Mouse (Mus musculus) heart, embryonic 10.5 days (tissue): ENCODE data around the gene Gm9857. TPM values are rescaled to one million over a fixed set of nuclear protein-coding genes. Genes with fewer than 3 reads are reported as not detected.

Source experiments
- DNase-seq: peaks from one replicate; pipeline ENCODE4 v3.0.0-alpha.2; 2017; ENCODE audit warnings: low spot score
- H3K27ac ChIP-seq: fragments of 300-500 bp; sonication (generic); 2 replicates; pipeline ENCODE4 v1.5.1; 2016; ENCODE audit warnings: mild to moderate bottlenecking
- H3K27me3 ChIP-seq: fragments of 300-500 bp; sonication (generic); 2 replicates; pipeline ENCODE4 v1.6.1; 2016; ENCODE audit warnings: mild to moderate bottlenecking; ENCODE audit not compliant: poor library complexity, insufficient read depth, severe bottlenecking
- H3K36me3 ChIP-seq: fragments of 300-500 bp; sonication (generic); 2 replicates; pipeline ENCODE4 v1.6.1; 2016; ENCODE audit warnings: mild to moderate bottlenecking, moderate library complexity
- H3K4me1 ChIP-seq: fragments of 300-500 bp; sonication (generic); 2 replicates; pipeline ENCODE4 v1.6.1; 2016; ENCODE audit warnings: mild to moderate bottlenecking
- H3K4me3 ChIP-seq: fragments of 300-500 bp; sonication (generic); 2 replicates; pipeline ENCODE4 v1.5.1; 2016; ENCODE audit warnings: mild to moderate bottlenecking, moderate library complexity
- H3K9me3 ChIP-seq: fragments of 300-500 bp; sonication (generic); 2 replicates; pipeline ENCODE4 v1.6.1; 2016; ENCODE audit warnings: mild to moderate bottlenecking, moderate library complexity
- WGBS: fragments of 180-500 bp; shearing (Covaris S2); methylation state at CpG from one replicate; pipeline ENCODE4 v1.1.7; 2016; 5-methylcytosine and 5-hydroxymethylcytosine counted together
- polyA plus RNA-seq: library from polyadenylated mRNA; unstranded; fragments of >200 nt; fragmentation: Nextera tagmentation; extraction: Ambion mirVana; gene quantifications from 2 replicates; pipeline ENCODE4 v1.2.1, GENCODE M21; 2016

Gene Gm9857
- polyA plus RNA-seq: not detected in 2 replicates

GRCm38 (mm10) chr3:108940001-108940633 is at the start of gene Gm9857:
Gene Gm9857, minus strand, starts transcription at chr3:108940445.
- Histone ChIP-seq H3K27me3 (peaks cover 11% of the 10 kb centered on the region; the same call in 1 of the 2 replicates), H3K4me1 (0 out of 2 replicates have a peak, but pooled peaks cover 5% of the 10 kb centered on the region), H3K27ac (peak within 1 kb of the TSS; percentile 49), H3K36me3 (no peaks in the 10 kb centered on the region), H3K9me3 (no peaks in the 10 kb centered on the region), H3K4me3 (peak within 1 kb of the TSS; percentile 57)
- 39% methylated on average over 59 of the region's 59 CpGs for WGBS
- no peak for DNase-seq

- Histone ChIP-seq H3K27me3 (no peaks in the 10 kb centered on the region), H3K4me1 (0 out of 2 replicates have a peak, but pooled peaks cover 4% of the 10 kb centered on the region), H3K27ac (no peak overlapping the region), H3K36me3 (peaks cover 42% of the 10 kb centered on the region), H3K9me3 (no peaks in the 10 kb centered on the region), H3K4me3 (no peak overlapping the region)
- DNase-seq: no peak
- 76% methylated on average over 12 of the region's 12 CpGs for WGBS
These were observed 46.9 kb upstream of the Gm9857 start for GRCm38 (mm10) chr3:108987009-108987659.

- no peak overlapping the region for H3K4me3 ChIP-seq
These were observed 46.3 kb upstream of the Gm9857 start for GRCm38 (mm10) chr3:108986534-108986933.

GRCm38 (mm10) chr3:108983989-108984388 is 43.7 kb upstream of the Gm9857 start:
- 43% methylated on average over 5 of the region's 5 CpGs for WGBS
- H3K27ac ChIP-seq: no peak overlapping the region
- no peaks in the 10 kb centered on the region for H3K27me3 ChIP-seq

More at GRCm38 (mm10) chr3:108986534-108986933, 46.3 kb upstream of the Gm9857 start:
- H3K9me3 ChIP-seq: no peaks in the 10 kb centered on the region
- H3K4me1 ChIP-seq: 0 out of 2 replicates have a peak, but pooled peaks cover 4% of the 10 kb centered on the region
- H3K27ac ChIP-seq: no peak overlapping the region
- no peak for DNase-seq
- peaks cover 36% of the 10 kb centered on the region for H3K36me3 ChIP-seq
- WGBS: 74% methylated on average over 1 of the region's 1 CpGs
- no peaks in the 10 kb centered on the region for H3K27me3 ChIP-seq

GRCm38 (mm10) chr3:108981946-108982345 is 41.7 kb upstream of the Gm9857 start:
- no peak for DNase-seq
- 72% methylated on average over 6 of the region's 6 CpGs for WGBS
- Histone ChIP-seq H3K27ac (no peak overlapping the region), H3K36me3 (peaks cover 53% of the 10 kb centered on the region), H3K4me3 (no peak overlapping the region), H3K27me3 (no peaks in the 10 kb centered on the region), H3K9me3 (no peaks in the 10 kb centered on the region), H3K4me1 (0 out of 2 replicates have a peak, but pooled peaks cover 4% of the 10 kb centered on the region)

More at GRCm38 (mm10) chr3:108983989-108984388, 43.7 kb upstream of the Gm9857 start:
- no peaks in the 10 kb centered on the region for H3K9me3 ChIP-seq
- no peak overlapping the region for H3K4me3 ChIP-seq
- H3K36me3 ChIP-seq: peaks cover 42% of the 10 kb centered on the region
- 0 out of 2 replicates have a peak, but pooled peaks cover 4% of the 10 kb centered on the region for H3K4me1 ChIP-seq
- DNase-seq: no peak

GRCm38 (mm10) chr3:108977340-108978030 is 37.2 kb upstream of the Gm9857 start:
- no peak for DNase-seq
- WGBS: 92% methylated on average over 13 of the region's 13 CpGs
- H3K27ac ChIP-seq: no peak overlapping the region
- peaks cover 45% of the 10 kb centered on the region for H3K36me3 ChIP-seq
- no peaks in the 10 kb centered on the region for H3K27me3 ChIP-seq
- no peaks in the 10 kb centered on the region for H3K9me3 ChIP-seq
- H3K4me3 ChIP-seq: no peak overlapping the region
- no peaks in the 10 kb centered on the region for H3K4me1 ChIP-seq

- H3K27me3 ChIP-seq: no peaks in the 10 kb centered on the region
- H3K36me3 ChIP-seq: peaks cover 41% of the 10 kb centered on the region
- DNase-seq: no peak
- WGBS: 80% methylated on average over 15 of the region's 15 CpGs
- H3K4me1 ChIP-seq: no peaks in the 10 kb centered on the region
- no peak overlapping the region for H3K27ac ChIP-seq
- no peaks in the 10 kb centered on the region for H3K9me3 ChIP-seq
- H3K4me3 ChIP-seq: no peak overlapping the region
These were observed 34.8 kb upstream of the Gm9857 start for GRCm38 (mm10) chr3:108974920-108975485.

GRCm38 (mm10) chr3:108973980-108974660 is 33.9 kb upstream of the Gm9857 start:
- Histone ChIP-seq H3K4me1 (no peaks in the 10 kb centered on the region), H3K9me3 (no peaks in the 10 kb centered on the region), H3K4me3 (no peak overlapping the region), H3K36me3 (peaks cover 33% of the 10 kb centered on the region), H3K27me3 (no peaks in the 10 kb centered on the region), H3K27ac (no peak overlapping the region)
- no peak for DNase-seq
- 63% methylated on average over 13 of the region's 13 CpGs for WGBS

- 91% methylated on average over 3 of the region's 3 CpGs for WGBS
- Histone ChIP-seq H3K4me1 (peaks cover 7% of the 10 kb centered on the region), H3K4me3 (no peak overlapping the region), H3K9me3 (no peaks in the 10 kb centered on the region), H3K27ac (no peak overlapping the region), H3K36me3 (peaks cover 7% of the 10 kb centered on the region; the same call in 1 of the 2 replicates), H3K27me3 (no peaks in the 10 kb centered on the region)
- DNase-seq: no peak
These were observed 25.8 kb upstream of the Gm9857 start for GRCm38 (mm10) chr3:108966051-108966450.

GRCm38 (mm10) chr3:108964361-108965044 is 24.3 kb upstream of the Gm9857 start:
- Histone ChIP-seq H3K4me3 (no peak overlapping the region), H3K9me3 (no peaks in the 10 kb centered on the region), H3K4me1 (peaks cover 8% of the 10 kb centered on the region), H3K27me3 (no peaks in the 10 kb centered on the region), H3K27ac (no peak overlapping the region), H3K36me3 (no peaks in the 10 kb centered on the region)
- 67% methylated on average over 7 of the region's 7 CpGs for WGBS
- DNase-seq: no peak

- Histone ChIP-seq H3K4me3 (no peak overlapping the region), H3K27me3 (no peaks in the 10 kb centered on the region), H3K36me3 (no peaks in the 10 kb centered on the region), H3K4me1 (peaks cover 8% of the 10 kb centered on the region), H3K9me3 (no peaks in the 10 kb centered on the region), H3K27ac (no peak overlapping the region)
- WGBS: 87% methylated on average over 3 of the region's 3 CpGs
- DNase-seq: no peak
These were observed 23.5 kb upstream of the Gm9857 start for GRCm38 (mm10) chr3:108963776-108964175.

GRCm38 (mm10) chr3:108963278-108963677 is 23.0 kb upstream of the Gm9857 start:
- no peak overlapping the region for H3K4me3 ChIP-seq
- H3K9me3 ChIP-seq: no peaks in the 10 kb centered on the region
- no peaks in the 10 kb centered on the region for H3K27me3 ChIP-seq
- H3K36me3 ChIP-seq: no peaks in the 10 kb centered on the region
- H3K27ac ChIP-seq: no peak overlapping the region
- H3K4me1 ChIP-seq: peaks cover 8% of the 10 kb centered on the region
- WGBS: 80% methylated on average over 3 of the region's 3 CpGs
- no peak for DNase-seq
